18 mouse cellular contexts compared by ENCODE assay signal in the genomic region with DNA sequence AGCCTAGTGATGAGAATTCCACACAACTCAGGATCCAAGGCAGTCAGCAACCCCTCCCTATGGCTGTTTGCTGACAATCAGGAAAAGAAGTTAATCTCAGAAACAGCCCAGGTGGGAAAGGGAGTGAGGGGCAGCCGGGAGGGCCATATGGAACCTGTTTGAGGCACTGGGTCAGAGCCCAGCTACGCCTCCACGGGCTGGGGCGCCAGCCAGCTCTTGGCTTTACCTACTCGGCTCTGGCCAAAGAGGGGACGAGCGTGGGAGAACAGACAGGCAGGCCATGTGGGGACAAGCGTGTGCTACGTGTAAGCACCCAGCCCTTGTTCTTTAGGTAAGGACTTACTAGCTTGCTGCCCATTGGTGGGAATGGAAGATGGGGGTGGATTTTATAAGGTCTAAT.
DNase-seq lines count a peak whose midpoint lies in the region; ATAC-seq lines count a peak whose summit lies in the region.
"Had no signal": no experiment of that assay in that cellular context is flagged by ENCODE, and none has a peak within 500 bp of the region (broad histone marks: within the 10 kb centered on the region; RNA-seq: fewer than 3 reads in every experiment).

No protein-coding gene starts in this region.

- ATAC-seq in stomach, embryonic 16.5 days (ENCODE audit: insufficient read depth, low FRiP score): peak; percentile 56; the same call in 1 of the 2 replicates
- ATAC-seq in forebrain, embryonic 13.5 days: no peak
- ATAC-seq in hindbrain, embryonic 14.5 days (ENCODE audit: low FRiP score): no peak
- ATAC-seq: midbrain, embryonic 16.5 days had no signal

- H3K4me1 ChIP-seq in stomach, embryonic 16.5 days (ENCODE audit: control insufficient read depth, insufficient read depth, low read length): no peaks in the 10 kb centered on the region; the same call in 1 of the 2 replicates
- H3K4me1 ChIP-seq in forebrain, embryonic 13.5 days: no peaks in the 10 kb centered on the region
- H3K4me1 ChIP-seq in hindbrain, embryonic 14.5 days (replicated peaks; ENCODE audit: control insufficient read depth, insufficient read depth, low read length): no peaks in the 10 kb centered on the region
- H3K4me1 ChIP-seq: forebrain, embryonic 12.5 days; heart, embryonic 15.5 days; hindbrain, embryonic 15.5 days; liver, embryonic 15.5 days had no signal

- no peaks in the 10 kb centered on the region for H3K27me3 ChIP-seq in stomach, embryonic 16.5 days (ENCODE audit: control insufficient read depth, insufficient read depth, low read length)
- H3K27me3 ChIP-seq in forebrain, embryonic 13.5 days: no peaks in the 10 kb centered on the region
- H3K27me3 ChIP-seq in hindbrain, embryonic 14.5 days (ENCODE audit: control insufficient read depth, insufficient read depth, low read length): no peaks in the 10 kb centered on the region
- H3K27me3 ChIP-seq: embryonic facial prominence, embryonic 12.5 days; forebrain, embryonic 12.5 days; hindbrain, embryonic 15.5 days; liver, embryonic 15.5 days had no signal

- no peak overlapping the region for H3K4me3 ChIP-seq in stomach, embryonic 16.5 days (replicated peaks; ENCODE audit: low read length)
- H3K4me3 ChIP-seq in forebrain, embryonic 13.5 days: no peak overlapping the region
- no peak overlapping the region for H3K4me3 ChIP-seq in hindbrain, embryonic 14.5 days (replicated peaks; ENCODE audit: low read length)
- H3K4me3 ChIP-seq: embryonic facial prominence, embryonic 12.5 days; forebrain, embryonic 12.5 days; heart, embryonic 15.5 days; hindbrain, embryonic 15.5 days; layer of hippocampus, adult 2 months; liver, embryonic 15.5 days had no signal

- no peaks in the 10 kb centered on the region for H3K36me3 ChIP-seq in stomach, embryonic 16.5 days (ENCODE audit: control insufficient read depth, insufficient read depth, low read length)
- no peaks in the 10 kb centered on the region for H3K36me3 ChIP-seq in forebrain, embryonic 13.5 days (ENCODE audit: poor library complexity, severe bottlenecking)
- no peaks in the 10 kb centered on the region for H3K36me3 ChIP-seq in hindbrain, embryonic 14.5 days (replicated peaks; ENCODE audit: control insufficient read depth, insufficient read depth)
- H3K36me3 ChIP-seq: embryonic facial prominence, embryonic 12.5 days; forebrain, embryonic 12.5 days; heart, embryonic 15.5 days; hindbrain, embryonic 15.5 days; liver, embryonic 15.5 days had no signal

- WGBS in stomach, embryonic 16.5 days: 74% methylated on average over 9 of the region's 9 CpGs
- 86% methylated on average over 9 of the region's 9 CpGs for WGBS in forebrain, embryonic 13.5 days
- WGBS in hindbrain, embryonic 14.5 days: 88% methylated on average over 9 of the region's 9 CpGs

- no peak overlapping the region for H3K4me2 ChIP-seq in stomach, embryonic 16.5 days (ENCODE audit: low read depth, low read length)
- no peak overlapping the region for H3K4me2 ChIP-seq in forebrain, embryonic 13.5 days
- H3K4me2 ChIP-seq in hindbrain, embryonic 14.5 days (replicated peaks): no peak overlapping the region
- H3K4me2 ChIP-seq: embryonic facial prominence, embryonic 12.5 days; forebrain, embryonic 12.5 days; heart, embryonic 15.5 days; hindbrain, embryonic 15.5 days; liver, embryonic 15.5 days had no signal

- H3K9ac ChIP-seq in stomach, embryonic 16.5 days (ENCODE audit: low read length): no peak overlapping the region; the same call in 1 of the 2 replicates
- no peak overlapping the region for H3K9ac ChIP-seq in forebrain, embryonic 13.5 days
- H3K9ac ChIP-seq in hindbrain, embryonic 14.5 days: no peak overlapping the region
- H3K9ac ChIP-seq: embryonic facial prominence, embryonic 12.5 days; forebrain, embryonic 12.5 days; heart, embryonic 15.5 days; hindbrain, embryonic 15.5 days; liver, embryonic 15.5 days had no signal

- DNase-seq in gastrocnemius, postnatal 14 days: peak; percentile 44
- DNase-seq in gastrocnemius, postnatal 36 days: no peak
- peak; percentile 18 for DNase-seq in ovary, postnatal 14 days (ENCODE audit: low spot score)
- no peak for DNase-seq in ovary, postnatal 36 days (ENCODE audit: low spot score)
- peak; percentile 97 for DNase-seq in cerebellum, postnatal 14 days
- no peak for DNase-seq in hindbrain, embryonic 14.5 days (ENCODE audit: low spot score)
- DNase-seq: adrenal gland, postnatal 10 days; B cell, adult 2 months; kidney, adult 18-20 months had no signal

- intact Hi-C loops in gastrocnemius, postnatal 14 days (cut with DNase I; ENCODE audit: low total_unique reads): no loop called here
- intact Hi-C loops in gastrocnemius, postnatal 36 days (cut with DNase I): no loop called here

- no peaks in the 10 kb centered on the region for H3K9me3 ChIP-seq in stomach, embryonic 16.5 days (replicated peaks; ENCODE audit: control insufficient read depth, low read length)
- H3K9me3 ChIP-seq in forebrain, embryonic 13.5 days (replicated peaks): no peaks in the 10 kb centered on the region
- H3K9me3 ChIP-seq in hindbrain, embryonic 14.5 days (ENCODE audit: control insufficient read depth, low read length): no peaks in the 10 kb centered on the region
- H3K9me3 ChIP-seq: embryonic facial prominence, embryonic 12.5 days; forebrain, embryonic 12.5 days; heart, embryonic 15.5 days; hindbrain, embryonic 15.5 days; liver, embryonic 15.5 days had no signal

- H3K27ac ChIP-seq in stomach, embryonic 16.5 days (ENCODE audit: low read length): no peak overlapping the region
- no peak overlapping the region for H3K27ac ChIP-seq in forebrain, embryonic 13.5 days
- H3K27ac ChIP-seq in hindbrain, embryonic 14.5 days: no peak overlapping the region
- H3K27ac ChIP-seq: embryonic facial prominence, embryonic 12.5 days; forebrain, embryonic 12.5 days; heart, embryonic 15.5 days; hindbrain, embryonic 15.5 days; layer of hippocampus, adult 2 months; liver, embryonic 15.5 days had no signal

Comparison
In these comparisons a context has a peak if more than half of its experiments do, and no peak if none do; other contexts are left out.
1. DNase-seq: peak in gastrocnemius, postnatal 14 days (single experiment), ovary, postnatal 14 days (single experiment) and cerebellum, postnatal 14 days (2 of 2); none in gastrocnemius, postnatal 36 days (0 of 2), ovary, postnatal 36 days (single experiment) and hindbrain, embryonic 14.5 days (single experiment).